Mouse (Mus musculus) heart, adult 18-20 months (tissue): Measurements from ENCODE around the gene Wwtr1. TPM values are rescaled to one million over a fixed set of nuclear protein-coding genes. Genes with fewer than 3 reads are reported as not detected.

Experiments
- DNase-seq, 2 experiments: peaks; one replicate each; pipeline ENCODE4 v3.0.0; 2021 to 2022; ENCODE audit warnings: mixed read lengths in 1 of 2
- total RNA-seq, 2 experiments: library from RNA; stranded (reverse); gene quantifications; 2 replicates each; pipeline ENCODE4 v1.2.3; 2021

Wwtr1 gene
- total RNA-seq, 2 experiments from 2014 or later: 39.4 to 47.3 TPM

- DNase-seq: no peak
Measured at GRCm38 (mm10) chr3:57519995-57520394, 55.7 kb downstream of the Wwtr1 start.

GRCm38 (mm10) chr3:57516146-57516545 is 59.6 kb downstream of the Wwtr1 start:
- peak; percentile 31 to 56 for DNase-seq

- no peak for DNase-seq
Measured at GRCm38 (mm10) chr3:57515044-57515443, 60.7 kb downstream of the Wwtr1 start.

- peak; percentile 71 to 73 for DNase-seq
Measured at GRCm38 (mm10) chr3:57511816-57512586, 63.7 kb downstream of the Wwtr1 start.

GRCm38 (mm10) chr3:57509945-57510675 is 65.6 kb downstream of the Wwtr1 start:
- peak; percentile 71 to 82 for DNase-seq

- DNase-seq: peak; percentile 67 to 73
Measured at GRCm38 (mm10) chr3:57505991-57506390, 69.7 kb downstream of the Wwtr1 start.

- DNase-seq: peak; percentile 45 to 77
Measured at GRCm38 (mm10) chr3:57504756-57505155, 71.0 kb downstream of the Wwtr1 start.

DNA sequence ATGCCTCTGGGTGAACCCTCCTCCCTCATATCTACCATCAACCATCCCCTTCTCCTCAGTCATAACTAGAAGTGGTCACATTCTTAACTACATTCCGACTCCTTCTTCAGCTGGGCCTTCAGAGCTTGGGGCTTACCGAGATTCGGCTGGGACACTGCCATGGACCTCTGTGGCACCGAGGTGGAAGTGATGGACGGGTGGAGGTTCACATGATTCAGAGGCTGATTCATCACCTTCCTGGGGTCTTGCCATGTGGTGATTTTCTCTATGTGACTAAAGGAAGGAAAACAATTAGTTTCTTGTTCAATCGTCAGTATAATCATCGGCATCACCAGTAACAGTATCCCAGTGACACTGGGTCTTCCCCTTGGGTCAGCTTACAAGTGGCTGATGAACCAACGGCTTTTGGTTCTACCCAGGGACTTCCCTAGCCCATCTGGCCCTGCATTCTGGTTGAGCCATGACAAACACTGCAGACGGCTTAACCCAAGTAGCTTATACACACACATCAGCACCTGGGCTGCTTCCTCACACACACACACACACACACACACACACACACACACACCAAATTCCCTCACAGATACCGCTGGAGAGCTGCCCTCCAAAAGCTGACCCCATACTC is 74.0 kb downstream of the Wwtr1 start:
- no peak for DNase-seq

DNA sequence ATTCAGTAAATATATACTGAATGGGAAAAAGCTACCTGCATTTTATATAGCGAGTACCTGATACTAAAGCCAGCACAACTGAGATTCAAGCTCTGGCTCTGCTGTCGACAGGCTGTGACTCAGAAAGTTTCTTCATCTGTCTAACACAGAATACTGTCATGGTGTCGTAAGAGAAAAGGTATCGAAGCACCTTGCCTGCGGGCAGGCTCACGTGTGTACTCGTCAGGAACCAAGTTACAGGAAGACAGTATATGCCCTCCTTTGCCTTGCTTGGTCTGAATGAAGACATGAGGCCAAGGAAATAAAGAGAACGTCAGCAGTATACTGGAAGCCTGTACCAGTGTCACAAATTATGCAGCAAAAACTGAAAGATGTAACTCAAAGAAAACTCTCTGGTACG is 74.9 kb downstream of the Wwtr1 start:
- DNase-seq: no peak

DNA sequence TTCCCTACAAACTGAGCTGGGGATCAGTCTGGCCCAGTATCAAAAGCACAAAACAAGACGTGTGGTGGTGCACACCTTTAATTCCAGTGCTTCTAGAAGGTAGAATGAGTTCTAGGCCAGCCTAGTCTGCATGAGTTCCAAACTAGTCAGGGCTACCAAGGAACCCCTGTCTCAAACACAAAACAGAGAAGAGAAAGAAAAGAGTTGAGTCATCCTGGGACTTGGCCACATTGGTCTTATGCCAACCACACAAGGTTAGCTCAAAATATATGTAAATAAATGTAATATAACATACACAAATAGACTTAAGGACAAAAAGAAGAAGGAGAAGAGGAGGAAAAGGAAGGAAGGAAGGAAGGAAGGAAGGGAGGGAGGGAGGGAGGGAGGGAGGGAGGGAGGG is 77.9 kb downstream of the Wwtr1 start:
- DNase-seq: no peak

DNA sequence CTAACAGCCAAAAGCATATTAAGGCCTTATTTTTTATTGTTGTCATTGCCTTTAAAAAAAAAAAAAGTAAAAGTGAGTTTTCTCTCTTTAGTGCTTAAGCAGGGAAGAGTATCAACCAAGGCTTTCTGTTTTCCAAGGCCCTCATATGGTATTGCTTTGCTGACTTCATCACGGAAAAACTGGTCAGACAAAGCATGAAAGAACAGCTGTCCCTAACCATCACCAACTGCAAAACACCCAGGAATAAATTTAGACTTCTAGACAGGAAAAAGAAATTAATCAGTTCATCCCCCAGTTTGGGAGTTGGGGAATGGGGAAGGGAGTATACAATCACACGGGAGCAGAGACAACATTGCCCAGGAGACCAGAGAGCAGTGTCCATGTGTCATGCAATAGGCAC is 79.3 kb downstream of the Wwtr1 start:
- DNase-seq: no peak

- peak; percentile 62 to 68 for DNase-seq
Measured at GRCm38 (mm10) chr3:57487455-57488153, 88.1 kb downstream of the Wwtr1 start.

DNA sequence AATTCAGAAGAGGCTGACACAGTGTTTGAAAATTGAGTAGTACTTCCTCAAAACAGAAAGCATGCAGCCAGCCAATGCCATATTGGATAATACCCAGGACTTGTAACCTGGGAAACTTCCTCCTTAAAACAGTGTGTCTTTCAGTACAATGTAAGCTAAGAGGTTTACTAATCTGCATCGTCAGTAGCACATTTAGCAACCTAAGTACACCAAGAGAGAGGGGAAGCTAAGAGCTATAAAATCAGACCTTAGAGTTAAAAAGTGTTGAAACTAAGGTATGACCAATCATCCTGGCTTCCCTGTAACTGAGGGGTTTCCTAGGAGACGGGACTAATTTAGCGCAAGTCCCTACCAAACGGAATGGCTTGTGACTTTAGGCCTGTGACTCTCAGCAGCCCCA is 89.6 kb downstream of the Wwtr1 start:
- no peak for DNase-seq

- peak; percentile 40 to 51 for DNase-seq
Measured at GRCm38 (mm10) chr3:57481981-57482380, 93.7 kb downstream of the Wwtr1 start.

GRCm38 (mm10) chr3:57480640-57481039 is 95.1 kb downstream of the Wwtr1 start:
- DNase-seq: no peak

GRCm38 (mm10) chr3:57474421-57474820 is 101.3 kb downstream of the Wwtr1 start:
- no peak for DNase-seq

GRCm38 (mm10) chr3:57472407-57472806 is 103.3 kb downstream of the Wwtr1 start:
- no peak for DNase-seq

GRCm38 (mm10) chr3:57470981-57471601 is 104.6 kb downstream of the Wwtr1 start:
- peak; percentile 56 to 61 for DNase-seq

DNA sequence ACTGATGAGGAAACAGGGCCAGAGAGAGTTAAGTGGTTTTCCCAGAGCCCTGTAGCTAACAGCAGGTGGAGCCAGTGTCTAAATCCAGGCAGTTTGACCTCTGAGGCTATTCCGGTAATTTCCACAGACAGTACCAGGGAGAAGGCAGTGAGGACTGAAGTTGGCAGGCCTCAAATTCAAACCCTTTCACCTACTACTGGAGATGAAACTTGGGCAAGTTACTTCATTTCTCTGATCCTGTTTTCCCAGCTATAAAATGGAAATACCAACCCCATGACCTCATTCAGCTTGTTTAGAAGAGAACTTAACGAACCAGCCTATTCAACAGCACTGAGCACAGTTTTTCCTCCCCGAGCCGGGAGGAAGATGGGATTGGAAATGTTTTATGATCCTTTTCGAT is 105.4 kb downstream of the Wwtr1 start:
- peak; percentile 80 to 83 for DNase-seq

DNA sequence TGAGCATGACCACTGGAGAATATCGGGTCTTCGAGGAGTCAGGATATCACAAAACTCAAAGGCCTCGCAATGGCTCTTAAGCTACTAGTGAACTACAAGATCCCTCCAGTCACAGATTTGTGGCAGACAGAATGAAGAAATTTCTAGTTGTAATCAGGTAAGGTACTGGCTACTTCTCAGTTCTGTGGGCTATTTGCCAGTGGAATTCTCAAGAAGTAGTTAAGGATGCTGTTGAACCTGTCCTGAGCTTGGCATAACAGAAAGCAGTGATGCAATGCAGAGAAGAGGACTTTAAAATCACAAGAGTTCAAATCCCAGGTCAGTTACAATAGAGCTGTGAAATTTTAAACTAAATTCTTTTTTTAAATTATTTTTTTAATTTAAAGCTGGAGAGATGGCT is 106.4 kb downstream of the Wwtr1 start:
- DNase-seq: no peak

DNA sequence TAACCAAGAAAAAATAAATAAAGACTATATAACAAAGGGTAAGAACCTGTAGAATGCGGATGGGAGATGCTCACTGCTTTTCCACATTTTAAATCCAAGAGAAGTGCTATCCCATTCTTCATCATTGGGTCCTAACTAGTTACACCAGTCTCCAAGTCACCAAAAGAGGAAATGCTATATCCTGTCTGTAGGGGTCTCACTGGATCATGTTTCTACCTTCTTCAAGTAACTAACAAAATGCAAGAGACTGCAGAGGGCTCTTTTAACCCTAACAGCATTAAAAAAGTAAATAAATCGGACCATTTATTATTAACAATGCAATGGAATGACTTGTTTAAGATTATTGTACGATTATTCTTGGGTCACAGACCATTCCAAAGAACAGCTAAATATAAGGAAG is 109.4 kb downstream of the Wwtr1 start:
- DNase-seq: no peak

GRCm38 (mm10) chr3:57463302-57463701 is 112.4 kb downstream of the Wwtr1 start:
- no peak for DNase-seq
